Mouse (Mus musculus) frontal cortex, adult (tissue): ENCODE measurements around the gene Zmiz1.

Source experiments
- ATAC-seq: cut with Nextera tagmentation; 2 replicates; pipeline ENCODE4 v1.9.2; 2017; ENCODE audit warnings: mild to moderate bottlenecking, moderate library complexity, mixed read lengths; ENCODE audit not compliant: low TSS enrichment

Gene Zmiz1

DNA sequence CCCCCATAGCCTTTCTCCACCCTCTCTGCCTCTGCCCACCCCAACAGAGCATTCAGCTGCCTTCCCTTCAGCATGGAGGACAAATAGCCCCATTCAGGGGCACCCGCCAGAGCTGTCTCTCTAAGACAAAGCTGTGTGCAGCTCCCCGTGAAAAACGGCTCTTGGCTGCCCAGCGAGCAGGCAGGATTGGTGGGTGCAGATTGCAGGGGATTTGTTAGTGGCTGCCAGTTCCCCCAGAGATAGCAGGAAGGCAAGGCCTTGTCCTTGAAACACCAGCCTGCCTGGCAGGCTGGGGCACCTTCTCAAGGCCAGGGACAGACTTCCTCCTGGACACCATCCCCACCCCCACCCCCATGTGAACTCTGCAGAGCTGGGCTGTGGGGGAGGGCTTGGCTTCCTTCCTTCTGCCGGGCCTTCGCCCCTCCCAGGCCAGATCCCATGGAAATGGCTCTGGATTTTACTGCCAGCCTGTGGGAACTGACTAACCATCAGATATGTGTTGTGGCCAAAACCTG lies 128.6 kb downstream of the Zmiz1 start:
- peak; percentile 24; the same call in 1 of the 2 replicates for ATAC-seq

DNA sequence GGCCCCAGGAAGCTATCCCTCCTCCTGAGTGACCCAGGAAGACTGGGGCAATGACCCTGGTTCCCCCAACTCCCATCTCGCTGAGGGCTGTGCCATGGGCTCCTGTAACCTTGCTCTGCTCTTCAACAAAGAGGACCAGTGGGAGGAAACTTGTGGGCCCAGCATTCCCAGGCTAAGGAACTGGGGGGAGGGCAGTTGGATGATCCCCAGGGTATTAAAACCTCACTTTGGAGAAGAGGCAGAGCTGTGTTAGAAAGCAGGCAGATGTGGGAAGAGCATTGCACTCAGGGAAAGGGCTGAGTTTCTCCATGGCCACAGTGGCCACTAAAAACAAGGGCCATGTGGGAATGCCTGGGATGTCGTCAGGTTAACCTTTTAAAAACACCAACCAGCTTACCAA lies 129.2 kb downstream of the Zmiz1 start:
- no peak for ATAC-seq

DNA sequence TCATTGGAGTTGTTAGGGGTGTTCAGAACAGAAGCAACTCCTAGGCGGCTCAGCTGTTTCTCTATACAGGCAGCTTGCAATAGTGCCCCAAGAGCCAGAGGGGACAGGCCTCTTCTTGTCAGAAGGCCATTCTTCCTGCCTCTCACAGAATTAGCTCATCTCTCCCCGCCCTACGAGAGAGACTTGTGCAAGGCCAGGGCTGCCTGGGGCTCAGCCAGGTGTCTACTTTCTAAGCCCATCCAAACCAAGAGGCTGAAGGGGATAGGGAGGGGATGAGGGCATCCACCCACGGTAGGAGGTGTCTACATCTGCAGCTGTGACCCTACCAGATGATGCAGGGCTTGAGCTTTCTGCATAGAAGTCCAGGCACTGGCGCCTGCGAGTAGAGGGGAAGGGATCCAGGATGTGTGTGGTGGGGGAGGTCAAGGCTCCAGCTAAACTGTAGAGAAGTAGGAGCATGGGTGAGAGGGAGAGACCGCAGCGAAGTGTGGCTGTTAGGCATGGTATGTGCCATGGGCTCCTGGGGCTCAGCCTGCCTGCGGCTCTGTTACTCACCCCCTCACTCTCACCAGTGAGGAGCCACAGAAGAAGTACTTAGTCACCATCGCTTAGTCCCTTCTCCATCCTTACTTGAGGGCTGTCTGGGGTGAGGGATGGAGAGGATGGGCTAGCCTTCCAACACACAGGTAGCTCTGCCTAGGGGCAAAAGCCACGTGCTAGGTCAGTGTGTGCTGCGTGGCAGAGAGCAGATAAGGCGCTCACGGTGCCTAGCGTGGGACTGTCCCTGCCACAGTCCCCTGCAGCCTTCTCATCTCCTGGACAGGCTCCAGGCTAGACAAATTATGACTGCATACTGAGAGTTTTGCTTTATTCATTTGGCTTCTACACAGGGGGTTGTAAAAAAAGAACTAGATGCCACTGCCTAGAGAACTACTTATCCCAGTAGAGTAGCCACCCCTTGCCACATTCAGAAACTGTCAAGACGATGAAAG lies 130.3 kb downstream of the Zmiz1 start:
- peak; percentile 54 for ATAC-seq

DNA sequence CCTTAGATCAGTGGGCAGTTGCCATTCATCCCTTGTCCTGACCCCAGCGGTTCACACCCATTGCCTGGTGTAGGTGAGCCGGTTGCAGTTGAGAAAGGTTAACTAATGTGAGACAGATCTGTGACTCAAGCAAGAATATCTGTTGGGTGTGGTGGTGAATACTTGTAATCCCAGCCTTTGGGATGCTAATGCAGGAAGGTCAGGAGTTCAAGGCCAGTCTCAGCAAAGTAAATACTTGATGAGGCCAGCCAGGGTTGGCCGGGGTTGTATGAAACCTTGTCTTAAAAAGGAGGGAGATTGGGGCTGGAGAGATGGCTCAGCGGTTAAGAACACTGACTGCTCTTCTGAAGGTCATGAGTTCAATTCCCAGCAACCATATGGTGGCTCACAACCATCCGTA lies 132.0 kb downstream of the Zmiz1 start:
- ATAC-seq = no peak

- no peak for ATAC-seq
Observed at GRCm38 (mm10) chr14:25591426-25591825, 132.4 kb downstream of the Zmiz1 start.

DNA sequence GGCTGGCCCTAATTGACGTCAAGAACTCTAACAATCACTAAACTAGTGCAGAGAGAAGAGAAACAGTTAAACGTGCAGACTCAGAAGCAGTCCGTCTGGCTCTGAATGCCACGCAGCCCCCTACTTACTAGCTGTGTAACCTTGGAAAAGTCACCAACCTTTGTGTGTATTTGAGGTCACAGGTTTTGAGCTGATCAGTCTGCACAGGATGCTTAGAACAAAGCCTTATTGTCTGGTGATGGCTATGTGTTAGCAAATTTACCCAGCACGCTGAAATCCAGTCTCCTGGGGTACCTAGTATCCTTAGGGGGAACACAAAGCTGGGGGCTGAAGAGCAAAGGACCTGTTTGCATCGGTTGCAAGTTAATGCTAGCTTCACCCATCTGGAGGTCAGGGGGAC lies 133.5 kb downstream of the Zmiz1 start:
- ATAC-seq = no peak

DNA sequence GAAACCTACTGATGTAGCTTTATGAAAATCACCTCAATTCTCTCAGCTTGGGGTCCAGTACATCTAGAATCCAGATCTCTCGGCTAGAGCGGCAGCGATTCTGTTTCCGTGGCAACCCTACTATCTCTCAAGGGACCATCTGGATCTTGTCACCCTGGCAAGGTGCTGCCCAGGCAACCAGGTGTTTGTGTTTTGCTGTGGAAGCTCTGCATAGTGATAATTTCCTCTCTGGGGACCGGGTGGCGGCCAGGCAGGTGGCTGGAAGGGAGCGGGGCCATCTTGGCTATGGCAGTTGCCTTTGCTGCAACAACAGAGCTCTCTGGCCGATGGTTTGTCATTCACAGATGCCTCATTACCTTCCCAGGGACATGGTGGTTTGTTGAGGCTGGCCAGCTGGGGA lies 134.9 kb downstream of the Zmiz1 start:
- no peak for ATAC-seq

GRCm38 (mm10) chr14:25594611-25595010 lies 135.6 kb downstream of the Zmiz1 start:
- no peak for ATAC-seq

DNA sequence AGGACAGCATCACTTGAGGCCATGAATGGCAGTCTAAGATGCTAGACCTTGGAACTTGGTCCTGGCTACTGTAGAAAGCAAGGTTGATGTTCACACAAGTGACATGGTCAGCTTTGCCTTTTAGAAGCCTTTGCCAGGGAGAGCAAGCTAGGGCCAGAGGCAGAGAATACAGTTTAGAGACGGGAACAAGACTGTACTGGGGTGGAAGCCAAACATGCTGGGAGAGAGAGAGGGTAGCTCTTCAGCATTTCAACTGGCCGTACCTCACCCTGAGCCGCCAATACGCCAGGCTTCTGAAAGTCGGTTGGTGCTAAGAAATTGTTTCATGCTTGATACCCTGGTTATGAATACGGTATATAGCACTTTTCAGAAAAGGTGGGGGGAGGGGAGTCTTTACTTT lies 140.0 kb downstream of the Zmiz1 start:
- ATAC-seq = no peak

- 0 out of 2 replicates have a peak, but pooled peaks have one; percentile 18 for ATAC-seq
Observed at GRCm38 (mm10) chr14:25599934-25600333, 140.9 kb downstream of the Zmiz1 start.

DNA sequence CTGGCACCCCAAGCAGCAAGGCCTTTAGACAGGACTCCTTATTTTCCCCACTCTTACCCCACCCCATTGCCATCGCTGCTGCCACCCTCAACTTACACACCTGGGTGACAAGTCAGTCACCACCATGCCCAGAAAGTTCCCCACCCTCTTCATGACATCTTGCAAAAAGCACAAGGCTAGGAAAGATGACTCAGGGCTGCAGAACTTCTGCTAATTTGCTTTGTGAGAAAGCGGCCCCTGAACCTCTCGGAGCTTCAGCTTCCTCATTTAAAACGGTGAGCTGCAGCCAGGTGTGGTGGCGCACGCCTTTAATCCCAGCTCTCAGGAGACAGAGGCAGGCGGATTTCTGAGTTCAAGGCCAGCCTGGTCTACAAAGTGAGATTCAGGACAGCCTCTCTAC lies 141.4 kb downstream of the Zmiz1 start:
- no peak for ATAC-seq

GRCm38 (mm10) chr14:25600951-25601350 lies 142.0 kb downstream of the Zmiz1 start:
- ATAC-seq = no peak

DNA sequence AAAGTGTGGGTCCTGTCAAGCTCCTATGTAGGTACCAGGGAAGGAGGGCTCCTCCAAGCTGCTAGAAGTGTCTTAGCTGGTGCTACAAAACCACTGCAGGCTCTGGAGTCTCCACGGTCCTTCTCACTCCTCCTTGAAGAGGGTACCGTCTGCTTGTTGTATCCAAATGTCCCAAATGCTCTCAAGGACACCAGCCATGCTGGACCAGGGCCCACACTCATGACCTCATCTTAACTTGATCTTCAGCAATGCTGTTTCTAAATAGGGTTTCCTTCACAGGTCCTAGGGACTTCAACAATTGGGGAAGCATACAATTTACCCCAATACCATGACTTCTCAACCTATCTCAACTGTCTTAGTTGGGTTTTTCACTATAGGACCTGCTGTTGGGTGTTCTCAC lies 143.0 kb downstream of the Zmiz1 start:
- no peak for ATAC-seq

GRCm38 (mm10) chr14:25604395-25605142 lies 145.6 kb downstream of the Zmiz1 start:
- no peak for ATAC-seq

DNA sequence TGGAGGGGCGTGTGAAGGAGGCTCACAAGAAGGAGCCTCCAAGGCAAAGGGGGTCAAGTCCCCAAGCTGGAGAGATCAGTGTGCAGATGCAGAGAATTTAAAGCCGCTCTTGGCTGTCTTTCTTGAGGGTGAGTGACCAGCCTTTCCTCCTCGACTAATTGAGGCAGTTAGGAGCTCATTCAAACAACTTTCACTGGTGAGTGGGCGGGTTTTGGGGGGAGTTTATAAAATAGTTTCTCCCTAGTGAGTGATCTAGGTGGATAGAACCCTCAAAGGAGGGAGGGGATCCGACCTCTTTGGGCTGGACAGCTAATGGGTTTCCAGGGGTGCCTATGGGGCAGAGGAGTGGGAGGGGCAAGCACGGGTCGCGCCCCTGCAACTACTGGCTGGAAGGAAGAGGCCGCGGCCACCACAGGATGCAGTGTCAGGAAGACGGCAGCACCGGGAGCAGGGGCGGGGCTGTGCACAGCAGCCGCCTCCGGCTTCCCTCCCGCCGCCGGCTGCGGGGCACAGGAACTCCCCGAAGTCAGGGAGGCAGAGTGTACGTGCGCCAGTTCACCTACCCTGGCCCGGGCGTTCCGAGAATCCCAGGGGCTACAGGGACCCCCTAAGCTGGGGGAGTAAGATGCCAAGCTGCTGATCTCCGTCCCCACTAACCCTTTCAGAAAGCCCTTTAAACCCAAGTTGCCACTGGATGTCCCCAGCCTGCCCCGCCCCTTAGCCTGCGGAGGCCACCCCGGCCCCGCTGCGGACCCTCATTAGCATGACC lies 147.6 kb downstream of the Zmiz1 start:
- peak; percentile 26; the same call in 1 of the 2 replicates for ATAC-seq

DNA sequence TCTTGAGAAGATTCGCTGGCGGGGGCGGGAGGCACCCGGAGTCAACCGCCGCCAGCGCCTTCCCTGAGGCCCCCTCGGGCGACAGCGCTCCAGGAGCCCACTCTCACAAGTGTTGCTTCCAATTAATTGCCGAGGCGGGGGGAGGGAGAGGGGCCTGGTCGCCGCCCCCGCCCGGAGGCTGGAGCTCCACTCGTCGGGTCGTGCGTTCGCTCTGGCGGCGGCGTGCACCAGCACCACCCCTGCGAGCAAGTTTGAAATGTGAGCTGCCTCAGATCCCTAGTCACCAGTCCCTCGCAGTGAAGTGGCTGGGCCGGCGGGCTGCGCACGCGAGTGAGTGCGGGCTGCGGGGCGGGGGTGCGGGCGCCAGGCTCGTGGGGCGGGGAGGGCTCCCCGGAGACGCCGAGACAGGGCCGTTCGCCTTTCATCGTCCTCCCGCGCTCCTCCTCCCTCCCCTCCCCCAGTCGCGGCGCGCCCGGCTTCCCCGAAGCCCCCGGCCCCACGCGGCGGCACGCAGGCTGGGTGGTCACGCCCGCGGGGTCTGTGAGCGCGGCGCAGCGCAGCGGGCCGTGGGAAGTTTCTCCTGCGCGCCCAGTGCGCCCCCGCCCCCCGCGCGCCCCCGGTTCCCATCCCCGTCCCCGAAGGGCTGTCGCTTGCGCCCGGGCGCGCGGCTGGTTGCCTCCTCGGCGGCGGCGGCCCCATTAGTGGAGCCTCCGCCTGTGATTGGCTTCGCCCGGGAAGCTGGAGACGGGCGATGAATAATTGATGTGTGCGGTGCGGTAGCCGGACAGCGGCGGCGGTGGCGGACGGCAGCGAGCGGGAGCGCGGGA lies 148.4 kb downstream of the Zmiz1 start:
- peak; percentile 35 for ATAC-seq

GRCm38 (mm10) chr14:25607968-25608491 lies 149.0 kb downstream of the Zmiz1 start:
- ATAC-seq = peak; percentile 58

GRCm38 (mm10) chr14:25608618-25609017 lies 149.6 kb downstream of the Zmiz1 start:
- ATAC-seq = peak; percentile 10

DNA sequence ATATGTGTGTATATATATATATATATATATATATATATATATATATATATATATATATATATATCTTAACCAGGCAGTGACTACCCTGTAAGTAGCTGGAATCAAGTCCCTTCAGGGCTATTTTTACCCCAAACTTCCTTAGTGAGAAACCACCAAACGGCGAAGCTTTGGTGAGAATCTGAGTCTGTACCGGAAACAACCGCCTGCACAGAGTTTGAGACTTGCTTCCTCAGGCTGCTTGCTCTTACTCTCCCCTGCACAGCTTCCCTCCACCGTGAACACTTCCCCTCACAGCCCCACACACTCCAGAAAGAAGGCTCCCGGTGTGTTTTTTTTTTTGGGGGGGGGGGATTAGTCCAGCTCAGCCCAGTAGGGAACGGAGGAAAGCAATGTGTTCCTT lies 150.4 kb downstream of the Zmiz1 start:
- ATAC-seq = no peak

- ATAC-seq = no peak
Observed at GRCm38 (mm10) chr14:25610396-25611158, 151.6 kb downstream of the Zmiz1 start.
